Mouse (Mus musculus) kidney, postnatal 4 days (tissue): ENCODE measurements around the gene Olfr483.

Source experiments
- DNase-seq, 2 experiments: peaks; one replicate each; pipeline ENCODE4 v3.0.0; 2021; ENCODE audit warnings: mixed read lengths in 2 of 2

The Olfr483 gene

GRCm38 (mm10) chr7:108100549-108100948 is at the start of gene Olfr483:
Gene Olfr483, plus strand, starts transcription at chr7:108100849.
- no peak for DNase-seq

- DNase-seq = no peak
Observed at GRCm38 (mm10) chr7:108067246-108067645, 33.4 kb upstream of the Olfr483 start, which contains the start of gene Olfr480. Gene Olfr480, minus strand, starts transcription at chr7:108067346.

GRCm38 (mm10) chr7:108079555-108079954 is 21.1 kb upstream of the Olfr483 start, which contains the start of gene Olfr481:
Gene Olfr481, plus strand, starts transcription at chr7:108079855.
- no peak for DNase-seq

DNA sequence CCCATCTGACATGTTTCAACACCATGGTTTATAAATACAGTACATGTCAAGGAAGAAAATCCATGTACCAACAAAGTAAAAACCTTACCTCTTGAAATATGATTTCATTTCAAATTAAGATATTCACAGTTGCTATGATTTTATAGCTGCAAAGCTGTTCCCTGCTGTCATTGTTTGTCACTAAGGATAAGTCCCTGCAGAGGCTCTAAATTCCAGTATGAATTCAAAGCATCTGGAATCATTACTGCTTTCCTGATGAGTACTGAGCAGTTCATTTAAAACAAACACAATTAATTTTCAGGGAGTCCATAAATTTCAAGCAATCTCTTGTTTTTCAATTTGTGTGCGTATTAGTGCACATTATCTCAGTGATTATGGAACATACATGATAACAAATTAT is 3.2 kb upstream of the Olfr483 start, which contains the start of gene Olfr482:
Gene Olfr482 (minus strand): TSS at position 101 of the 400 bp plus-strand sequence.
- no peak for DNase-seq

- no peak for DNase-seq
Observed at GRCm38 (mm10) chr7:108120681-108121080, 20.0 kb downstream of the Olfr483 start.

DNA sequence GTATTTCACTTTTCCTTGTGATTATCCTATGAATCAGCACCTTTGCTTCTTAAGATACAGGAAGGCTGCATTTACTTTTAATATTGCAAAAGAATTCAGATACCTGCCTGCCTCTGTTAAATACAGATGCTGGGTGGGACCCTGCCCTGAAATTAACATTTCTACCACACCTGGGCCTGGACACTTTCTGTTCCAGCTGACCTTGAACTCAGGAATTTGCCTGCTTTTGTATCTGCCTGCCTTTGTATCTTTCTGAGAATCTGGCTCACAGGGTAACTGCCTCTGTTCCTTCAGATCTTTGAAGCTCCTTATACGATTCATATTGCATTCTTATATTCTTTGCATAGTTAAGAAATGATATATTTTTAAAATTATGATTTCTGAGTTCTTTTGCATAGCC is 20.8 kb downstream of the Olfr483 start:
- DNase-seq = no peak

DNA sequence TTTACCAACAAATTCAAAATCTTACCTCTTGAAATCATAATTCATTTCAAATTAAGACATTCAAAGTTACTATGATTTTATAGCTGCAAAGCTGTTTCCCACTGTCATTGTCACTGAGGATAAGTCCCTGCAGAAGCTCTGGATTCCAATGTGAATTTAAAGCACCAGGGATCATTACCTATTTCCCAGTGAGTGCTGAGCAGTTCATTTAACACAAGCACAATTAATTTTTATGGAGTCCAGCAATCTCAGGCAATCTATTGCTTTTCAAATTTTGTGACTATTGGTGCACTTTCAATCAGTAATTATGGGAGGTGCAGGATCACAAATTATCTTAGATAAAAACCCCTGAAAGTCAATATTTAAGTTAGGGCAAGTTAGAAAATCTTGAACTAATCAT is 26.7 kb downstream of the Olfr483 start, which contains the start of gene Olfr484:
Gene Olfr484 (minus strand): TSS at position 101 of the 400 bp plus-strand sequence.
- DNase-seq = no peak
